Mouse (Mus musculus) lung, adult 2 months (tissue): ENCODE measurements at regions not wholly inside any gene's neighbourhood (a gene's known extent, or its start where the extent isn't known, plus 50 kb on each side); places are given as distances from the start of the nearest gene placed in this dataset.

Experiments used
- CTCF ChIP-seq: fragments of 200-500 bp; IDR thresholded peaks from 2 replicates; pipeline ENCODE4 v1.5.1; 2011; ENCODE audit warnings: mild to moderate bottlenecking, low read length, control low read depth; ENCODE audit not compliant: insufficient read depth
- POLR2A ChIP-seq: fragments of 200-500 bp; IDR thresholded peaks from 2 replicates; pipeline ENCODE4 v1.6.1; 2011; ENCODE audit warnings: low read depth, mild to moderate bottlenecking, control low read depth, low read length, borderline replicate concordance; ENCODE audit errors: extremely low read depth

GRCm38 (mm10) chr3:40391631-40392030, 139.5 kb upstream of the Intu start:
- TF ChIP-seq CTCF (peak; percentile 37), POLR2A (no peak)
